Mouse (Mus musculus): ENCODE measurements around the gene Ccdc85b. TPM values are rescaled to one million over a fixed set of nuclear protein-coding genes. Genes with fewer than 3 reads are reported as not detected.

Ccdc85b gene
- total and polyA plus RNA-seq, 3 experiments, result 3.6 to 7.6 TPM; not detected in 1

GRCm38 (mm10) chr19:5426640-5427290, 30.9 kb downstream of the Ccdc85b start:
- no peak for TF ChIP-seq USF1 (IDR thresholded peaks at IDR 0.05; ENCODE audit: low read depth, low read length)
- no peak for TF ChIP-seq RCOR1 (IDR thresholded peaks at IDR 0.05; ENCODE audit: low read depth, low read length)
- TF ChIP-seq ZC3H11A (IDR thresholded peaks at IDR 0.05; ENCODE audit: low read depth, low read length), result no peak
- TF ChIP-seq CHD2 (IDR thresholded peaks at IDR 0.05; ENCODE audit: low read length), result no peak
- TF ChIP-seq SIN3A (IDR thresholded peaks at IDR 0.05; ENCODE audit: low read length), result no peak
- TF ChIP-seq EP300 (IDR thresholded peaks at IDR 0.05; ENCODE audit: low read depth in 1 of 2, low read length in 2 of 2), result no peak
- TF ChIP-seq MYC (IDR thresholded peaks at IDR 0.05; ENCODE audit: low read depth, low read length), result no peak
- no peak for TF ChIP-seq UBTF (IDR thresholded peaks at IDR 0.05; ENCODE audit: borderline replicate concordance, insufficient read depth, low read depth, low read length)
- no peak for TF ChIP-seq USF2 (IDR thresholded peaks at IDR 0.05; ENCODE audit: borderline replicate concordance in 1 of 2, insufficient read depth in 1 of 2, low read depth in 1 of 2, low read length in 2 of 2)
- no peak for TF ChIP-seq ZMIZ1 (IDR thresholded peaks at IDR 0.05; ENCODE audit: low read depth, low read length)
- peaks cover 0 to 2% of the 10 kb centered on the region in 2 experiments; a peak in 2 of 4 replicates for H3K36me3 ChIP-seq (ENCODE audit: control insufficient read depth in 1 of 2, insufficient read depth in 2 of 2, low read length in 2 of 2)
- no peaks in the 10 kb centered on the region for H3K27me3 ChIP-seq (ENCODE audit: control insufficient read depth in 1 of 2, insufficient read depth in 2 of 2, low read length in 2 of 2)
- DNase-seq (ENCODE audit: low read depth, low spot score), result no peak
- H3K9ac ChIP-seq (ENCODE audit: control insufficient read depth, low read depth, low read length, poor library complexity, severe bottlenecking), result no peak overlapping the region
- no peak overlapping the region for H3K4me3 ChIP-seq (ENCODE audit: control insufficient read depth in 1 of 2, insufficient read depth in 1 of 2, low read depth in 2 of 2, low read length in 2 of 2)
- no peak overlapping the region for H3K27ac ChIP-seq (ENCODE audit: control insufficient read depth, low read depth, low read length)
- no peaks in the 10 kb centered on the region for H3K9me3 ChIP-seq (replicated peaks; ENCODE audit: insufficient read depth, low read length)
- H3K79me2 ChIP-seq (ENCODE audit: control insufficient read depth, insufficient read depth, low read length, poor library complexity), result peaks cover 24% of the 10 kb centered on the region
- peaks cover 0 to 13% of the 10 kb centered on the region in 2 experiments; a peak in 1 of 4 replicates for H3K4me1 ChIP-seq (ENCODE audit: control insufficient read depth in 1 of 2, insufficient read depth in 2 of 2, low read length in 2 of 2)

DNA sequence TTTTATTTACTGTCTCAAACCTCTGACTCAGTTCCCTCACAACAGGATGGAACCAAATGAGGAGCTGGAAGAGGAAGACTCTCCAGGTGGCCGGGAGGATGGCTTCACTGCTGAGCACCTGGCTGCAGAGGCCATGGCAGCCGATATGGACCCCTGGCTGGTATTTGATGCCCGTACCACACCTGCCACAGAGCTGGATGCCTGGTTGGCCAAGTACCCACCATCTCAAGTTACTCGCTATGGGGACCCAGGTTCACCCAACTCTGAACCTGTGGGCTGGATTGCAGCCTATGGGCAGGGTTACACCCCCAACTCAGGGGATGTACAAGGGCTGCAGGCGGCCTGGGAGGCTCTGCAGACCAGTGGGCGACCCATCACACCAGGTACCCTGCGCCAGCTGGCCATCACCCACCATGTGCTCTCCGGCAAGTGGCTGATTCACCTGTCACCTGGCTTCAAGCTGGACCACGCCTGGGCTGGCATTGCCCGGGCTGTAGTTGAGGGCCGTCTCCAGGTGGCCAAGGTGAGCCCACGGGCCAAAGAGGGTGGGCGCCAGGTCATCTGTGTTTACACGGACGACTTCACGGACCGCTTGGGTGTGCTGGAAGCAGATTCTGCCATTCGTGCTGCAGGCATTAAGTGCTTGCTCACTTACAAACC, 31.7 kb downstream of the Ccdc85b start:
- H3K27ac ChIP-seq (ENCODE audit: control insufficient read depth, low read depth, low read length), result peak overlapping the region; percentile 29; the same call in 1 of the 2 replicates
- H3K9ac ChIP-seq (ENCODE audit: control insufficient read depth, low read depth, low read length, poor library complexity, severe bottlenecking), result peak overlapping the region; percentile 86
- peaks cover 24% of the 10 kb centered on the region for H3K79me2 ChIP-seq (ENCODE audit: control insufficient read depth, insufficient read depth, low read length, poor library complexity)
- peaks cover 0 to 13% of the 10 kb centered on the region in 2 experiments; a peak in 1 of 4 replicates for H3K4me1 ChIP-seq (ENCODE audit: control insufficient read depth in 1 of 2, insufficient read depth in 2 of 2, low read length in 2 of 2)
- peak overlapping the region; percentile 81 to 100 for H3K4me3 ChIP-seq (ENCODE audit: control insufficient read depth in 1 of 2, insufficient read depth in 1 of 2, low read depth in 2 of 2, low read length in 2 of 2)
- no peaks in the 10 kb centered on the region for H3K27me3 ChIP-seq (ENCODE audit: control insufficient read depth in 1 of 2, insufficient read depth in 2 of 2, low read length in 2 of 2)
- DNase-seq (ENCODE audit: low read depth, low spot score), result no peak
- no peak for TF ChIP-seq ZKSCAN1 (IDR thresholded peaks at IDR 0.05; ENCODE audit: low read depth, low read length)
- H3K36me3 ChIP-seq (ENCODE audit: control insufficient read depth in 1 of 2, insufficient read depth in 2 of 2, low read length in 2 of 2), result peaks cover 0 to 2% of the 10 kb centered on the region in 2 experiments; a peak in 2 of 4 replicates
- no peaks in the 10 kb centered on the region for H3K9me3 ChIP-seq (replicated peaks; ENCODE audit: insufficient read depth, low read length)

All from MEL (cell line).